Mouse (Mus musculus): ENCODE data around the gene Tex46.

DNA sequence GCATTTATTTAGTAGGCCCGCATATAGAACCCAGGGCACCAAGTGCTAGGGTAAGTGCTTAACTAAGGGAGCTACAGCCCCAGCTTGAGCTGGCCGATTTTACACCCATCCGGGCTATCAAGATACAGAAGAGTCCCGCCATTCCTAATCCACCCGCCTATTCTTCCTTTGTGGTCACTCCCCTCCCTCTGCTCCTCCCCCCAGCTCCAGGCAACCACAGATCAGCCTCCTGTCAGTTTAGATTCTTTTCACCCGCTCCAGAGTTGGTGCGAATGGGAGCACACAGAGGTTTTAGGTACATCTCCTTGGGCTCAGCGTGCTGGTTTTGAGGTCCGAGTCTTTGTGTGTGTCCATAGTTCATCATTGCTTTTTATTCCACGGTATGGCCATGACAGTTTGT lies 28.7 kb downstream of the Tex46 start:
- TF ChIP-seq CTCF (IDR thresholded peaks at IDR 0.05; ENCODE audit: low read depth, low read length) (no peak), POLR2A (IDR thresholded peaks at IDR 0.05; ENCODE audit: extremely low read depth, insufficient read depth, low read length) (no peak)

Data from liver, adult 2 months (tissue).